Mouse (Mus musculus) liver, adult 2 months (tissue): ENCODE measurements around the gene Mrpl10. TPM values are rescaled to one million over a fixed set of nuclear protein-coding genes. Genes with fewer than 3 reads are reported as not detected.
A peak's percentile ranks its signal among the peaks of the same experiment; 100 is the strongest.

ENCODE experiments used
- DNase-seq: peaks from one replicate; pipeline ENCODE4 v3.0.0-alpha.2; 2011; ENCODE audit warnings: low read depth, low spot score; ENCODE audit errors: extremely low read depth
- H3K27ac ChIP-seq: fragments of 200-500 bp; replicated peaks from 2 replicates; pipeline ENCODE4 v1.5.1; 2012; ENCODE audit warnings: low read depth, mild to moderate bottlenecking, control low read depth, inconsistent platforms, low read length; ENCODE audit not compliant: insufficient read depth
- H3K27me3 ChIP-seq: fragments of 200-500 bp; 2 replicates; pipeline ENCODE4 v1.6.1; 2012; ENCODE audit warnings: mild to moderate bottlenecking, moderate library complexity, low read length, inconsistent platforms; ENCODE audit not compliant: control insufficient read depth, insufficient read depth
- H3K36me3 ChIP-seq: fragments of 200-500 bp; 2 replicates; pipeline ENCODE4 v1.6.1; 2012; ENCODE audit warnings: low read length, inconsistent platforms; ENCODE audit not compliant: control insufficient read depth, insufficient read depth
- H3K4me1 ChIP-seq: fragments of 200-500 bp; 2 replicates; pipeline ENCODE4 v1.6.1; 2011; ENCODE audit warnings: low read length; ENCODE audit not compliant: control insufficient read depth, insufficient read depth
- H3K4me3 ChIP-seq: fragments of 200-500 bp; 2 replicates; pipeline ENCODE4 v1.5.1; 2011; ENCODE audit warnings: low read depth, mild to moderate bottlenecking, control low read depth, low read length, moderate library complexity; ENCODE audit not compliant: insufficient read depth
- H3K79me2 ChIP-seq: fragments of 200-500 bp; 2 replicates; pipeline ENCODE4 v1.6.1; 2012; ENCODE audit warnings: inconsistent platforms, mild to moderate bottlenecking, low read length, moderate library complexity; ENCODE audit not compliant: control insufficient read depth, insufficient read depth
- H3K9ac ChIP-seq: fragments of 200-500 bp; 2 replicates; pipeline ENCODE4 v1.6.1; 2012; ENCODE audit warnings: low read depth, mild to moderate bottlenecking, control low read depth, inconsistent platforms, low read length
- CTCF ChIP-seq: fragments of 200-500 bp; IDR thresholded peaks from 2 replicates; pipeline ENCODE4 v1.5.1; 2011; ENCODE audit warnings: low read depth, low read length, control low read depth
- POLR2A ChIP-seq: fragments of 200-500 bp; IDR thresholded peaks from 2 replicates; pipeline ENCODE4 v1.6.1; 2011; ENCODE audit warnings: low read length, control low read depth; ENCODE audit not compliant: insufficient read depth; ENCODE audit errors: extremely low read depth
- WGBS: fragments of 180-500 bp; shearing (Covaris S2); methylation state at CpG from one replicate; pipeline ENCODE4 v1.1.7; 2018; 5-methylcytosine and 5-hydroxymethylcytosine counted together
- polyA plus RNA-seq: library from polyadenylated mRNA; depleted of rRNA; stranded (reverse); fragments of >200 nt; gene quantifications from 2 replicates; pipeline ENCODE4 v1.2.3, GENCODE M21; 2012; rRNA removed
- total RNA-seq: library from RNA; depleted of rRNA; stranded (reverse); fragments of >200 nt; gene quantifications from 2 replicates; pipeline ENCODE4 v1.2.3, GENCODE M21; 2014; rRNA removed

Gene Mrpl10
- total and polyA plus RNA-seq, 2 experiments = 19.5 to 86.8 TPM

- 55% methylated on average over 2 of the region's 2 CpGs for WGBS
- H3K79me2 ChIP-seq = no peaks in the 10 kb centered on the region
- H3K9ac ChIP-seq = no peak overlapping the region
- no peak for DNase-seq
- H3K36me3 ChIP-seq = no peaks in the 10 kb centered on the region
- no peak overlapping the region for H3K27ac ChIP-seq
- H3K4me3 ChIP-seq = no peak overlapping the region
- TF ChIP-seq CTCF (no peak), POLR2A (no peak)
- H3K4me1 ChIP-seq = no peaks in the 10 kb centered on the region
- peaks cover 6% of the 10 kb centered on the region; the same call in 1 of the 2 replicates for H3K27me3 ChIP-seq
These were observed 53.2 kb downstream of the Mrpl10 start for GRCm38 (mm10) chr11:97094600-97094999.

GRCm38 (mm10) chr11:97098791-97099190, 57.4 kb downstream of the Mrpl10 start:
- Histone ChIP-seq H3K4me1 (no peaks in the 10 kb centered on the region), H3K36me3 (no peaks in the 10 kb centered on the region), H3K27ac (no peak overlapping the region), H3K27me3 (peaks cover 3% of the 10 kb centered on the region; the same call in 1 of the 2 replicates), H3K4me3 (no peak overlapping the region; the same call in 1 of the 2 replicates), H3K79me2 (no peaks in the 10 kb centered on the region), H3K9ac (no peak overlapping the region)
- 15% methylated on average over 18 of the region's 18 CpGs for WGBS
- TF ChIP-seq POLR2A = no peak
- TF ChIP-seq CTCF = no peak
- peak; percentile 9 for DNase-seq

Other genes with a start within 250 kb of the Mrpl10 start
- gene Nfe2l1, start 211.6 kb upstream of the Mrpl10 start, total RNA-seq = 41.3 and 45.0 TPM in 2 replicates
- gene Nfe2l1, start 211.6 kb upstream of the Mrpl10 start, polyA plus RNA-seq = 106 and 107 TPM in 2 replicates
- gene Copz2, start 191.7 kb upstream of the Mrpl10 start, total RNA-seq = 17.2 and 20.7 TPM in 2 replicates
- 43.5 and 48.2 TPM in 2 replicates for gene Copz2, start 191.7 kb upstream of the Mrpl10 start, polyA plus RNA-seq
- 44.1 and 52.2 TPM in 2 replicates for gene Cdk5rap3, start 125.1 kb upstream of the Mrpl10 start, total RNA-seq
- 36.6 and 50.5 TPM in 2 replicates for gene Cdk5rap3, start 125.1 kb upstream of the Mrpl10 start, polyA plus RNA-seq
- 0.34 and 0.46 TPM in 2 replicates for gene Prr15l, start 113.5 kb upstream of the Mrpl10 start, total RNA-seq
- 0.60 and 0.64 TPM in 2 replicates for gene Prr15l, start 113.5 kb upstream of the Mrpl10 start, polyA plus RNA-seq
- gene Pnpo, start 97.6 kb upstream of the Mrpl10 start, total RNA-seq = 113 and 126 TPM in 2 replicates
- gene Pnpo, start 97.6 kb upstream of the Mrpl10 start, polyA plus RNA-seq = 170 and 175 TPM in 2 replicates
- 0.28 and 0.54 TPM in 2 replicates for gene Sp2, start 58.6 kb upstream of the Mrpl10 start, total RNA-seq
- gene Sp2, start 58.6 kb upstream of the Mrpl10 start, polyA plus RNA-seq = 3.4 and 3.8 TPM in 2 replicates
- under 0.01 and 0.09 TPM in 2 replicates for gene Sp6, start 28.2 kb upstream of the Mrpl10 start, total RNA-seq
- gene Sp6, start 28.2 kb upstream of the Mrpl10 start, polyA plus RNA-seq = 0.04 and 0.05 TPM in 2 replicates
- gene Scrn2, start 11.6 kb upstream of the Mrpl10 start, total RNA-seq = 39.5 and 41.9 TPM in 2 replicates
- gene Scrn2, start 11.6 kb upstream of the Mrpl10 start, polyA plus RNA-seq = 56.6 and 58.3 TPM in 2 replicates
- gene Lrrc46, start 153 bp upstream of the Mrpl10 start, total RNA-seq = 0.28 and 1.1 TPM in 2 replicates
- 1.0 and 1.1 TPM in 2 replicates for gene Lrrc46, start 153 bp upstream of the Mrpl10 start, polyA plus RNA-seq
- 1.1 and 1.7 TPM in 2 replicates for gene Osbpl7, start 9.1 kb downstream of the Mrpl10 start, total RNA-seq
- gene Osbpl7, start 9.1 kb downstream of the Mrpl10 start, polyA plus RNA-seq = 1.7 and 2.2 TPM in 2 replicates
- gene Tbx21, start 73.8 kb downstream of the Mrpl10 start, total RNA-seq = 0.09 and 0.13 TPM in 2 replicates
- gene Tbx21, start 73.8 kb downstream of the Mrpl10 start, polyA plus RNA-seq = 0.22 and 0.38 TPM in 2 replicates
- 1.0 and 1.9 TPM in 2 replicates for gene Tbkbp1, start 109.9 kb downstream of the Mrpl10 start, total RNA-seq
- gene Tbkbp1, start 109.9 kb downstream of the Mrpl10 start, polyA plus RNA-seq = 6.1 and 6.4 TPM in 2 replicates
- gene Kpnb1, start 146.3 kb downstream of the Mrpl10 start, total RNA-seq = 40.7 and 44.6 TPM in 2 replicates
- gene Kpnb1, start 146.3 kb downstream of the Mrpl10 start, polyA plus RNA-seq = 14.9 and 16.2 TPM in 2 replicates
- gene Npepps, start 239.1 kb downstream of the Mrpl10 start, total RNA-seq = 12.2 and 21.2 TPM in 2 replicates
- 7.1 and 9.1 TPM in 2 replicates for gene Npepps, start 239.1 kb downstream of the Mrpl10 start, polyA plus RNA-seq